Mouse (Mus musculus) intestine, embryonic 16.5 days (tissue): ENCODE data around the gene Ranbp17. TPM values are rescaled to one million over a fixed set of nuclear protein-coding genes. Genes with fewer than 3 reads are reported as not detected.
A peak's percentile ranks its signal among the peaks of the same experiment; 100 is the strongest.

Experiments used
- ATAC-seq: fragments of 200-750 bp; cut with Nextera tagmentation; 2 replicates; pipeline ENCODE4 v1.8.0; 2017; ENCODE audit warnings: moderate TSS enrichment, moderate library complexity
- H3K27ac ChIP-seq: fragments of 300-500 bp; sonication (generic); 2 replicates; pipeline ENCODE4 v1.5.1; 2014; ENCODE audit warnings: mild to moderate bottlenecking, low read length
- H3K27me3 ChIP-seq: fragments of 300-500 bp; sonication (generic); replicated peaks from 2 replicates; pipeline ENCODE4 v1.6.1; 2014; ENCODE audit warnings: low read length, control low read depth, mixed read lengths; ENCODE audit not compliant: control insufficient read depth, insufficient read depth
- H3K36me3 ChIP-seq: fragments of 300-500 bp; sonication (generic); 2 replicates; pipeline ENCODE4 v1.6.1; 2014; ENCODE audit warnings: low read length, control low read depth; ENCODE audit not compliant: control insufficient read depth, insufficient read depth
- H3K4me1 ChIP-seq: fragments of 300-500 bp; sonication (generic); 2 replicates; pipeline ENCODE4 v1.6.1; 2014; ENCODE audit warnings: low read length, control low read depth, mixed read lengths; ENCODE audit not compliant: control insufficient read depth, insufficient read depth
- H3K4me2 ChIP-seq: fragments of 300-500 bp; sonication (generic); 2 replicates; pipeline ENCODE4 v1.6.1; 2014; ENCODE audit warnings: low read depth, low read length, control low read depth
- H3K4me3 ChIP-seq: fragments of 300-500 bp; sonication (generic); 2 replicates; pipeline ENCODE4 v1.5.1; 2014; ENCODE audit warnings: mild to moderate bottlenecking, low read length
- H3K9ac ChIP-seq: fragments of 300-500 bp; sonication (generic); 2 replicates; pipeline ENCODE4 v1.6.1; 2014; ENCODE audit warnings: low read depth, low read length
- H3K9me3 ChIP-seq: fragments of 300-500 bp; sonication (generic); 2 replicates; pipeline ENCODE4 v1.6.1; 2016; ENCODE audit warnings: low read length, control low read depth; ENCODE audit not compliant: control insufficient read depth
- WGBS: fragments of 180-500 bp; shearing (Covaris S2); extraction: QIAGEN DNeasy Blood & Tissue Kit; methylation state at CpG from one replicate; pipeline ENCODE4 v1.1.7; 2014; 5-methylcytosine and 5-hydroxymethylcytosine counted together
- polyA plus RNA-seq: library from polyadenylated mRNA; unstranded; fragments of >200 nt; fragmentation: Nextera tagmentation; extraction: Ambion mirVana; gene quantifications from 2 replicates; pipeline ENCODE4 v1.2.1, GENCODE M21; 2015

Ranbp17 gene
- polyA plus RNA-seq, 1 experiment from 2014 or later, result 3.2 TPM

- no peak overlapping the region for H3K9ac ChIP-seq
- no peaks in the 10 kb centered on the region for H3K9me3 ChIP-seq
- H3K4me1 ChIP-seq, result no peaks in the 10 kb centered on the region
- WGBS, result 14% methylated on average over 9 of the region's 9 CpGs
- ATAC-seq, result no peak
- no peaks in the 10 kb centered on the region; the same call in 1 of the 2 replicates for H3K27me3 ChIP-seq
- no peak overlapping the region for H3K27ac ChIP-seq
- no peak overlapping the region for H3K4me2 ChIP-seq
- no peak overlapping the region for H3K4me3 ChIP-seq
- H3K36me3 ChIP-seq, result no peaks in the 10 kb centered on the region
Observed at GRCm38 (mm10) chr11:33170489-33170888, 343.1 kb downstream of the Ranbp17 start.

GRCm38 (mm10) chr11:33162998-33163506, 350.5 kb downstream of the Ranbp17 start, which contains the start of gene Npm1:
Gene Npm1, minus strand, starts transcription at chr11:33163206.
- Histone ChIP-seq H3K9me3 (no peaks in the 10 kb centered on the region), H3K4me3 (peak within 1 kb of the TSS; percentile 87), H3K36me3 (no peaks in the 10 kb centered on the region), H3K9ac (peak within 1 kb of the TSS; percentile 94), H3K27ac (peak within 1 kb of the TSS; percentile 84), H3K27me3 (no peaks in the 10 kb centered on the region), H3K4me2 (peak within 1 kb of the TSS; percentile 83), H3K4me1 (peaks cover 4% of the 10 kb centered on the region; the same call in 1 of the 2 replicates)
- ATAC-seq, result peak; percentile 97
- WGBS, result 2% methylated on average over 49 of the region's 49 CpGs

- Histone ChIP-seq H3K27me3 (no peaks in the 10 kb centered on the region), H3K36me3 (no peaks in the 10 kb centered on the region), H3K4me3 (peak overlapping the region; percentile 87), H3K4me2 (peak overlapping the region; percentile 83), H3K9ac (peak overlapping the region; percentile 94), H3K27ac (peak overlapping the region; percentile 49), H3K4me1 (peaks cover 4% of the 10 kb centered on the region; the same call in 1 of the 2 replicates), H3K9me3 (no peaks in the 10 kb centered on the region)
- WGBS, result 2% methylated on average over 49 of the region's 53 CpGs
- ATAC-seq, result peak; percentile 51
Observed at GRCm38 (mm10) chr11:33162211-33162997, 351.1 kb downstream of the Ranbp17 start.

Other genes starting within 250 kb of the Ranbp17 start
- gene Gm12117, start 237.0 kb downstream of the Ranbp17 start, polyA plus RNA-seq, result not detected in 2 replicates
- gene Gabrp, start 65.2 kb upstream of the Ranbp17 start, polyA plus RNA-seq, result 0.05 and 0.11 TPM in 2 replicates
- gene D130052B06Rik, start 85.6 kb upstream of the Ranbp17 start, polyA plus RNA-seq, result not detected in 2 replicates